Mouse (Mus musculus) C2C12 (cell line): ENCODE measurements at regions not wholly inside any gene's neighbourhood (a gene's known extent, or its start where the extent isn't known, plus 50 kb on each side); places are given as distances from the start of the nearest gene placed in this dataset.

Experiments
- H3K27me3 ChIP-seq: one replicate; pipeline ENCODE4 v1.6.1; 2011; ENCODE audit not compliant: control insufficient read depth, insufficient read depth, insufficient read length
- H3K36me3 ChIP-seq: one replicate; pipeline ENCODE4 v1.6.1; 2011; ENCODE audit not compliant: control insufficient read depth, insufficient read depth
- H3K4me3 ChIP-seq: one replicate; pipeline ENCODE4 v1.5.1; 2011; ENCODE audit warnings: mild to moderate bottlenecking, control low read depth; ENCODE audit not compliant: poor library complexity, insufficient read depth, severe bottlenecking
- H3K79me2 ChIP-seq: one replicate; pipeline ENCODE4 v1.6.1; 2011; ENCODE audit not compliant: control insufficient read depth, insufficient read depth
- H3K79me3 ChIP-seq: one replicate; pipeline ENCODE4 v1.6.1; 2011; ENCODE audit warnings: low read depth, control low read depth
- H3ac ChIP-seq: one replicate; pipeline ENCODE3; 2011; ENCODE audit warnings: low read depth; ENCODE audit not compliant: control insufficient read depth, insufficient read length
- CEBPB ChIP-seq: IDR thresholded peaks from one replicate; pipeline ENCODE4 v1.6.1; 2011; ENCODE audit warnings: low read depth, mild to moderate bottlenecking, control low read depth, moderate library complexity
- CTCF ChIP-seq: IDR thresholded peaks from one replicate; pipeline ENCODE4 v1.5.1; 2011; ENCODE audit not compliant: control insufficient read depth, insufficient read depth, insufficient read length
- FOSL1 ChIP-seq: IDR thresholded peaks from one replicate; pipeline ENCODE4 v1.8.0; 2011; ENCODE audit warnings: mild to moderate bottlenecking, low read length; ENCODE audit not compliant: poor library complexity, insufficient read depth, severe bottlenecking
- MAX ChIP-seq: IDR thresholded peaks from one replicate; pipeline ENCODE4 v1.6.1; 2011; ENCODE audit warnings: mild to moderate bottlenecking, control low read depth
- MYOD1 ChIP-seq: IDR thresholded peaks from one replicate; pipeline ENCODE4 v1.6.1; 2011; ENCODE audit warnings: low read depth; ENCODE audit not compliant: control insufficient read depth, insufficient read length
- MYOG ChIP-seq: IDR thresholded peaks from one replicate; pipeline ENCODE4 v1.6.1; 2011; ENCODE audit not compliant: control insufficient read depth, insufficient read length; ENCODE audit errors: extremely low read depth
- USF1 ChIP-seq: IDR thresholded peaks from one replicate; pipeline ENCODE4 v1.6.1; 2011; ENCODE audit warnings: low read depth, mild to moderate bottlenecking, control low read depth, moderate library complexity

- Histone ChIP-seq H3ac (no peak overlapping the region), H3K79me2 (no peaks in the 10 kb centered on the region), H3K36me3 (no peaks in the 10 kb centered on the region), H3K27me3 (peaks cover 8% of the 10 kb centered on the region), H3K4me3 (no peak overlapping the region), H3K79me3 (no peaks in the 10 kb centered on the region)
- no peak for TF ChIP-seq MYOG
- no peak for TF ChIP-seq MAX
- no peak for TF ChIP-seq FOSL1
- TF ChIP-seq MYOD1: no peak
These were observed 172.2 kb downstream of the Spata18 start for GRCm38 (mm10) chr5:73823421-73823820.

- Histone ChIP-seq H3K36me3 (no peaks in the 10 kb centered on the region), H3K79me2 (no peaks in the 10 kb centered on the region)
These were observed 175.8 kb downstream of the Spata18 start for GRCm38 (mm10) chr5:73826941-73827340.

GRCm38 (mm10) chr5:73833721-73834120 is 182.5 kb downstream of the Spata18 start:
- no peaks in the 10 kb centered on the region for H3K36me3 ChIP-seq

More at GRCm38 (mm10) chr5:73826941-73827340, 175.8 kb downstream of the Spata18 start:
- TF ChIP-seq CEBPB: no peak
- no peak for TF ChIP-seq MYOG
- TF ChIP-seq MAX: no peak
- no peak for TF ChIP-seq FOSL1
- H3ac ChIP-seq: no peak overlapping the region
- no peak overlapping the region for H3K4me3 ChIP-seq
- H3K27me3 ChIP-seq: peaks cover 12% of the 10 kb centered on the region
- no peaks in the 10 kb centered on the region for H3K79me3 ChIP-seq

GRCm38 (mm10) chr5:73843776-73844175 is 192.6 kb downstream of the Spata18 start:
- Histone ChIP-seq H3K79me3 (no peaks in the 10 kb centered on the region), H3ac (no peak overlapping the region), H3K27me3 (peaks cover 13% of the 10 kb centered on the region), H3K36me3 (no peaks in the 10 kb centered on the region), H3K4me3 (no peak overlapping the region), H3K79me2 (no peaks in the 10 kb centered on the region)
- TF ChIP-seq CEBPB: no peak
- TF ChIP-seq MYOG: no peak

More at GRCm38 (mm10) chr5:73833721-73834120, 182.5 kb downstream of the Spata18 start:
- Histone ChIP-seq H3K79me2 (no peaks in the 10 kb centered on the region), H3ac (no peak overlapping the region), H3K4me3 (no peak overlapping the region), H3K79me3 (no peaks in the 10 kb centered on the region), H3K27me3 (peaks cover 3% of the 10 kb centered on the region)
- no peak for TF ChIP-seq USF1
- no peak for TF ChIP-seq MYOD1
- TF ChIP-seq CTCF: no peak
- TF ChIP-seq MAX: no peak

- TF ChIP-seq MYOG (no peak), MAX (no peak), CTCF (no peak), MYOD1 (no peak), FOSL1 (no peak), CEBPB (no peak), USF1 (no peak)
- Histone ChIP-seq H3K79me3 (no peaks in the 10 kb centered on the region), H3K36me3 (no peaks in the 10 kb centered on the region)
These were observed 195.1 kb downstream of the Spata18 start for GRCm38 (mm10) chr5:73846096-73846782.

GRCm38 (mm10) chr5:73846783-73847151 is 195.6 kb downstream of the Spata18 start:
- TF ChIP-seq CTCF: no peak
- no peak for TF ChIP-seq USF1
- no peak for TF ChIP-seq FOSL1
- TF ChIP-seq CEBPB: no peak
- TF ChIP-seq MYOD1: no peak
- no peak for TF ChIP-seq MAX
- no peak for TF ChIP-seq MYOG
- H3K27me3 ChIP-seq: peaks cover 18% of the 10 kb centered on the region
- no peaks in the 10 kb centered on the region for H3K79me3 ChIP-seq
- no peak overlapping the region for H3ac ChIP-seq
- no peaks in the 10 kb centered on the region for H3K79me2 ChIP-seq
- H3K4me3 ChIP-seq: no peak overlapping the region
- no peaks in the 10 kb centered on the region for H3K36me3 ChIP-seq

More at GRCm38 (mm10) chr5:73846096-73846782, 195.1 kb downstream of the Spata18 start:
- H3ac ChIP-seq: no peak overlapping the region
- peaks cover 18% of the 10 kb centered on the region for H3K27me3 ChIP-seq
- H3K79me2 ChIP-seq: no peaks in the 10 kb centered on the region
- H3K4me3 ChIP-seq: no peak overlapping the region
